Mouse (Mus musculus): ENCODE data around the gene Mrps18a. TPM values are rescaled to one million over a fixed set of nuclear protein-coding genes. Genes with fewer than 3 reads are reported as not detected.

The Mrps18a gene
- total RNA-seq (2018; cell fraction: chromatin; rRNA removed), result 10 to 100 TPM in 25 of 26 experiments, 1 to 10 TPM in 1; 8.1 to 45.3 (median 31.7) TPM
- total RNA-seq (2018; cell fraction: cytosol; rRNA removed), result 10 to 100 TPM; 47.4 to 85.6 (median 68.3) TPM
- 10 to 100 TPM; 12.8 to 46.0 (median 33.9) TPM for total RNA-seq (2018; cell fraction: nucleus; rRNA removed)
- polyA plus RNA-seq (2018), result 44.6 to 65.2 TPM (median 53.4 TPM) in 3 replicates

DNA sequence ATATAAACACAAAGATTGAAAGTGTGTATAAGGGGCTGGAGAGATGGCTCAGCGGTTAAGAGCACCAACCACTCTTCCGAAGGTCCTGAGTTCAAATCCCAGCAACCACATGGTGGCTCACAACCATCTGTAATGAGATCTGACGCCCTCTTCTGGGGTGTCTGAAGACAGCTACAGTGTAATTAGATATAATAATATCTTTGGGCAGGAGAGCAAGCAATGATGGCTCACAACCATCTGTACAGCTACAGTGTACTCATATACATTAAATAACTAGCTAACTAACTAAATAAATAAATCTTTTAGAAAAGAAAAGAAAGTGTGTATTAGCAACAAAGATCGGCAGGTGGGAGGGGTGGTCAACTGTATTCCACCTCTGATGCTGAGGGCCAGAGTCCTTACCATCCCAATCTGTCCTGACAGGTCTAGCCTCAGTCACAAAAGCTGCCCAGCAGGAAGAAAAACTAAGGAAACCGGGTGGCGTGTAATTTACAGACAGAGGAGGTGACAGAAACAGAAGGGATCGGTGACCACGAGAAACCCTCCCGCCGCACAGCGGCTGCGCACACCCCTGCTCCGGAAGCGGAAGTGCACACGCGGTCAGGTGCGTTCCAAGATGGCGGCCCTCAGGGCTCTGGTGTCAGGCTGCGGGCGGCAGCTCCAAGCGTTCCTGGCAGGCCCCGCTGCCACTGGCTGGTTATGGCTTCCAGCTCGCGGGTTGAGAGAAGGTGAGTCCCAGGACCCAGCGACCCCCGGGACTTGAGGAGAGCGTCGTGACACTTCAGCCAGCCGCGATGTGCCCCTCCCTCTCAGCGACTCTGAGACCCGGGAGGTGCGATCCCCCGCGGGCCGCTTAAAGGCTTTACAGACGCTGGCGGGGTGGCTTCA is at the start of gene Mrps18a:
Gene Mrps18a (plus strand): TSS at position 585 of the 888 bp plus-strand sequence.
- Histone ChIP-seq H3K79me2 (ENCODE audit: inconsistent target) (peaks cover 47% of the 10 kb centered on the region), H3K4me3 (ENCODE audit: inconsistent target) (peak within 1 kb of the TSS; percentile 79), H3K36me3 (ENCODE audit: inconsistent target) (no peaks in the 10 kb centered on the region; the same call in 1 of the 2 replicates), H3K27ac (peak within 1 kb of the TSS; percentile 27)
- 6% methylated on average over 36 of the region's 38 CpGs for WGBS (ENCODE audit: missing documents)

DNA sequence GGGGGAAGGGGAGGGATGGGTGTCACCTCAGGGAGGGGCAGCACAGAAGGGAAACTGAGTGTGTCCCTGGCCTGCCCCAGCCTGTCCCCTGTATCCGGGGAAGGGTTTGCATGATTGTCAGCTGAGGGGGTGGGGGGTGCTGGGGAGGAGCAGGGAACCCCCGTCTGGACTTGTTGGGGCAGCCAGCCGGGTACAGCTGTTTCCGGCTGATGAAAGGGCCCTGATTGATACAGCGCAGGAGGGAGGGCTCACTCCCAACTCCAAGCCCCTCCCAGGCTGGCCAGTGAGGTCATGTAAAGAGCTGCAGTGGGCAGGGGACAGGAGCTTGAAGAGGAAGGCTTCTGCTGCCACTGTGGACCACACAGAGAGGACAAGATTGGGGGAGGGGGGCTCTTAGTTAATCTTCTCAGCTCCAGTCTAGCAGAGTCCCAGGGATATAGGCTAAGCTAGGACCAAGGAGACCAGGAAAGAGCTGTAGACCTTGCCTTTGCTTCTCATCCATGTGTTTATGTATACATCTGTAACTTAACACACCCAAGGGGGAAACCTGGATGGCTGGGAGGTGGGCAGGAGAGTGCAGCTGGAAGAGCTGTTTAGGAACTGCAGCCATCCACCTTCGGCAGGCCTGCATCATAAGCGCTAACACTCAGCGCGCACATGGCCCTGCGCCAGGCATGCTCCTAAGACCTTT is 47.4 kb upstream of the Mrps18a start:
- 10% methylated on average over 10 of the region's 10 CpGs for WGBS (ENCODE audit: missing documents)
- no peaks in the 10 kb centered on the region for H3K79me2 ChIP-seq (ENCODE audit: inconsistent target)

DNA sequence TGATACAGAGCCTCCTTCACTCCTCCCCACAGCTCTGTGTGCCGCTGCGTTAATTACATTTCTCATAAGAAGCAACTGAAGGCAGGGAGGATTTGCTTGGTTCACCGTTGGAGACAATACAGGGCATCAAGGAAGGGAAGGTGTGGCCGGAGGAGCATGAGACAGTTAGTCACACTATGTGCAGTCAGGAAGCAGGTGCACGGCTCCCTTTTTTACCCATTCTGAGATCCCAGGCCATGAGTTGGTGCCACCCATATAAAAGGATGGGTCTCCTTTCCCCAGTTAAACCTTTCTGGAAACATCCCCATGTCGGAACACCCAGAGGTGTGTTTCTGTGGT is 46.8 kb upstream of the Mrps18a start:
- no peak overlapping the region for H3K4me3 ChIP-seq (ENCODE audit: inconsistent target)
- 51% methylated on average over 6 of the region's 6 CpGs for WGBS (ENCODE audit: missing documents)

More for the DNA sequence above, 47.4 kb upstream of the Mrps18a start:
- H3K4me3 ChIP-seq (ENCODE audit: inconsistent target), result no peak overlapping the region
- no peak overlapping the region for H3K27ac ChIP-seq
- no peaks in the 10 kb centered on the region for H3K36me3 ChIP-seq (ENCODE audit: inconsistent target)

DNA sequence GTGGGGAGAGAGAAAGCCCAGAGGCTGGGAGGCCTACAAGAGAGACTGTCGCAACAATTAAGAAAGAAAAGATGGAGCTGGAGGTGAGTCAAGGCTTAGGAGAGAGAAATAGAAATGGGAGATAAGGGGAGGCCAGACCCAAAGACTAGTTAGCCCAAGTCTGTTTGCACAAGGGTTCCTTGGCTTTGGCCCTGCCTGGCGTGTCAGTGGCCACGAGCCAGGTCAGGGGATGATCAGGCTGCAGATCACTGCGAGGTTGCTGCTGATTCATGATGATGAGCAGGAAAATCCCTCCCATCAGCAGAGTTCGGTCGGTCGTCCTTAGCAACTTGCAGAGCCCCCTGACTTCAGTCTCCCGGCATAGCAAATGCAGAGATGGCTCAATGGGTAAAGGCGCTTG is 40.7 kb upstream of the Mrps18a start:
- H3K4me3 ChIP-seq (ENCODE audit: inconsistent target), result no peak overlapping the region
- H3K36me3 ChIP-seq (ENCODE audit: inconsistent target), result no peaks in the 10 kb centered on the region
- H3K27ac ChIP-seq, result no peak overlapping the region
- WGBS (ENCODE audit: missing documents), result 73% methylated on average over 9 of the region's 9 CpGs
- H3K79me2 ChIP-seq (ENCODE audit: inconsistent target), result no peaks in the 10 kb centered on the region

More for the DNA sequence above, 46.8 kb upstream of the Mrps18a start:
- Histone ChIP-seq H3K27ac (no peak overlapping the region), H3K36me3 (ENCODE audit: inconsistent target) (no peaks in the 10 kb centered on the region), H3K79me2 (ENCODE audit: inconsistent target) (no peaks in the 10 kb centered on the region)

DNA sequence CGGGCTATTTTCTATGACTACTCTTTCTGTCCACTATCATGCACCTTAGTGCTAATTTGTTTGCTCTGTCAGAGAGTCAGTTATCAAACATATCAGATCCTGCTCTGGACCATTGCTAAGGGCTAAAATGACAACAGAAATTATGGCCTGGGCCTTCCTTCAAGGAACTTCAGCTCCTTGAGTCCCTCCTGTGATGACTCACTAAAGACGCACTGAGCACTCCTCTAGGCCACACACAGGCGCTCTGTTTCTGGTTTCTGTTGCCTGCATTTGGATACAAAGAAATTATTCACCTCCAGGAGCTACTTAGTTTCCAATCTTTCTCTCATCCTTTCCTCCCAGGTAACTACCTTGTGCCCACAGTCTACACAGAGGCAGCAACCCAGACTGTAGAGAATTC is 39.3 kb upstream of the Mrps18a start:
- no peaks in the 10 kb centered on the region for H3K36me3 ChIP-seq (ENCODE audit: inconsistent target)
- no peaks in the 10 kb centered on the region for H3K79me2 ChIP-seq (ENCODE audit: inconsistent target)
- WGBS (ENCODE audit: missing documents), result 88% methylated on average over 3 of the region's 3 CpGs
- no peak overlapping the region for H3K4me3 ChIP-seq (ENCODE audit: inconsistent target)
- H3K27ac ChIP-seq, result no peak overlapping the region

DNA sequence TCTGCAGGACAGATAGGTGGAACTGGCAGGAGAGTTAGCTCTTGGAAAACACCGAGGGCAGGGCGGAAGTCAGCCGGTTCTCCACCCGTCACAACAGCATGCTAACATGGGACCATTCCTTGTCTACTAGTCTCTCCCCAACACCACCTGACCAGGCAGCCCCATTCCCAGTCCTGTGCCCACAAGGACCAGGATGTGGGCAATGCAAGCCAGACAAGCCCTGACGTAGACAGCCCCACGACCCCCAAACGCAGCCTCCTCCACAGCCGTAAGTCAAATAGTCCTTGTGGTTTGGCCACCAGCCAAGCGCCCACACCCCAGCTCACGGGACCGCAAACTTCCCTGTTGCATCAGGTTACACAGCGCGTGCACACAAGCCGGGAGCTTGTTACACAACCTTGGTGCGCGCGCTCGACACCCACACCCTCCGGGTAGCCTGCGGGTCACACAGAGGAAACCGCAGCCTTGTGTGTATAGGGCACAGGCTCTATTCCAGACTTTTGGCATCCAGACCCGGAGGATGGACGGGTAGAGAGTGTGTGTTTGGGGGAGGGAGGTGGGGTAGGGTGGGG is 37.0 kb upstream of the Mrps18a start:
- no peaks in the 10 kb centered on the region for H3K79me2 ChIP-seq (ENCODE audit: inconsistent target)
- 3% methylated on average over 23 of the region's 23 CpGs for WGBS (ENCODE audit: missing documents)
- no peaks in the 10 kb centered on the region for H3K36me3 ChIP-seq (ENCODE audit: inconsistent target)
- H3K27ac ChIP-seq, result no peak overlapping the region
- no peak overlapping the region for H3K4me3 ChIP-seq (ENCODE audit: inconsistent target)

DNA sequence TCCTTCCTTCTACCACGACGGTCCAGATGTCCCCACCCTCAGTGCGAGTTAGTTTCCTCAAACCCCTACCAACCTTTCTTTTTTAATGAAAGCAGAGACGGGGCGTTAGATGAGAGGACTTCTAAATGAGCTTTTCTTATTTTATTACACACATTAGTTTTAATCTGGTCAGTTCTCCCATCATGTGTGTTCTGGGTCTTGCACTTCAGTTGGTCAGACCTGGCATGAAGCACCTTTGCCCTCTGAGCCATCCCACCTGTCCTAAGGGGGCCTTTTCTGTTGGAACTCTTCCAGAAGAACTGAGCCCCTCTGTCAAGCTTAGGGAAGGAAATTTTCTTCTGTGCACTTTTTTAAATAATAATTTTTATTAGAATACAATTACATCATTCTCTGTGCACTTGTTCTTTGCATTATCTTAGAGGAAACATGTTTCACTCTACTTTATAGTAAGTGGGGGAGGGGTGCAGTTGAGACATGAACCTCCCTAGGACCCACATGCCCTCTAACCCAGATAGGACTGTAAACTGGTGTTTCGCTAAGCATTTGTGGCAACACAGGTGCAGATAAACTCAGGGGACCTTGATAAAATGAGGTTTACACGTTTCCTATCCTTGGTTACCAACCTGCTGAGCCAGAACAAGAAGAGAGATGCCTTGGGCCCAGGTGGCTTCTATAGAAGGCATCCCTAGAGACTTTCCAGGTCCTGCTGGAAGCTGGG is 36.2 kb upstream of the Mrps18a start:
- 32% methylated on average over 7 of the region's 7 CpGs for WGBS (ENCODE audit: missing documents)
- H3K36me3 ChIP-seq (ENCODE audit: inconsistent target), result no peaks in the 10 kb centered on the region
- H3K27ac ChIP-seq, result no peak overlapping the region
- H3K79me2 ChIP-seq (ENCODE audit: inconsistent target), result no peaks in the 10 kb centered on the region
- no peak overlapping the region for H3K4me3 ChIP-seq (ENCODE audit: inconsistent target)

DNA sequence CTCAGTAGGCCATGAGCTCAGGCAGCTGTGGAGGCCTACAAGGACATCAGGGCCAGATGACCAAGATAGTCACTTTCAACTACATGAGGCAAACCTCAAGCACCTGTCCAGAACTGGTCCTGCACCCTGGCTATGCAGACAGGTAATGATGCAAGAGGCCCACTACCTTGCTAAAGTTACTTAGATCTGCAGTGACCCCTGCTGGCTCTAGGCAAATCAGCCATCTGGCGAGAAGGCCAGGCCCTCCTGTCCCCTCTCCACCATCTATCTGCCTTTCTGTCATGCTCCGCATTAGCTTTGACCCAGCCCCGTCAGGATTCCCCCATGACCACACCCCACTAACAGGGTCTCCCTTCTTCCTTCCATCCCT is 35.7 kb upstream of the Mrps18a start:
- WGBS (ENCODE audit: missing documents), result 58% methylated on average over 3 of the region's 3 CpGs
- Histone ChIP-seq H3K27ac (no peak overlapping the region), H3K79me2 (ENCODE audit: inconsistent target) (no peaks in the 10 kb centered on the region), H3K4me3 (ENCODE audit: inconsistent target) (no peak overlapping the region), H3K36me3 (ENCODE audit: inconsistent target) (no peaks in the 10 kb centered on the region)

DNA sequence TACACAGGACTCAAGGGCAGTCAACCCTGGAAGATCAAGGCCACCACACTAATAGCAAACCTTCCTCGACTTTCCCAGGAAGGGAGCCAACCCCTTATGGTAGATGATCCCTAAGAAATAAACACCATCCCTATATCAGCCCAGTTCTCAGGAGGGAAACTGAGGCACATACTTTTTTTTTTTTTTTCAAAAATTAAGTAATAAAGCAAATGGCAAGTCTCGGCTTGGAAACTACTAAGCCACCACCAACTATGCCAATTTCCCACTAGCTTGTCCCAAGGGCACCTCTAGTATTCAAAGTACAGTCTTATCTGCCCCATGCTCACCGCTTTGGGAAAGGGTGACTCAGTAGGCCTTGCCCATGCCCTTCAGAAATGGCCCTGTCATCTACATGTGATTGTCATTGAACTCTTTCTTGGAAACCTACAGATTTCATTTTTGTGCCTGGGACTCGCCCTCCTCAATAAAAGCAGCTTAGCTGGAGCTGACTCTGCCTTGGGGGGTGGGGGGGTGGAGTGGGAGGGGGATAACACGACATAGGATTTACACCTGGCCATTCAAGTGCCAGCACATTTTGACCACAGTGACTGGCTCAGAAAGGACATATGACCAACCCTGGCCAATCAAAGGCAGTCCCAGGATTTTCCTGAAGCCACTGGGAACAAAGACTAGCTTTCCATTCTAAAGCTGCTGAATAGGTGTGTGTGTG is 35.1 kb upstream of the Mrps18a start:
- no peaks in the 10 kb centered on the region for H3K36me3 ChIP-seq (ENCODE audit: inconsistent target)
- H3K4me3 ChIP-seq (ENCODE audit: inconsistent target), result no peak overlapping the region
- H3K27ac ChIP-seq, result no peak overlapping the region
- H3K79me2 ChIP-seq (ENCODE audit: inconsistent target), result no peaks in the 10 kb centered on the region
- 53% methylated on average over 2 of the region's 5 CpGs for WGBS (ENCODE audit: missing documents)

DNA sequence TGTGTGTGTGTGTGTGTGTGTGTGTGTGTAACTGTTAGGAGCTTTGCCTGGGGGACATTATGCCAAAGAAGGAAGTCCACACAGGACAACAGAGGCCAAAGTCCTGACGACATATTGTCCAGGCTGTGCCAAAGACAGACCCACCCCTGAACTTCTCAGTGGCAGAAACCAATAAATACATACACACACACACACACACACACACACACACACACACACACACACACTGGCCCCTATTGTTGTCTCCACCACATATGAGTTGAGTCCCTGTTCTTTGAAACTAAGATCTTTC is 34.6 kb upstream of the Mrps18a start:
- Histone ChIP-seq H3K79me2 (ENCODE audit: inconsistent target) (no peaks in the 10 kb centered on the region), H3K36me3 (ENCODE audit: inconsistent target) (no peaks in the 10 kb centered on the region), H3K4me3 (ENCODE audit: inconsistent target) (no peak overlapping the region), H3K27ac (no peak overlapping the region)
- WGBS (ENCODE audit: missing documents), result 83% methylated on average over 1 of the region's 1 CpGs

DNA sequence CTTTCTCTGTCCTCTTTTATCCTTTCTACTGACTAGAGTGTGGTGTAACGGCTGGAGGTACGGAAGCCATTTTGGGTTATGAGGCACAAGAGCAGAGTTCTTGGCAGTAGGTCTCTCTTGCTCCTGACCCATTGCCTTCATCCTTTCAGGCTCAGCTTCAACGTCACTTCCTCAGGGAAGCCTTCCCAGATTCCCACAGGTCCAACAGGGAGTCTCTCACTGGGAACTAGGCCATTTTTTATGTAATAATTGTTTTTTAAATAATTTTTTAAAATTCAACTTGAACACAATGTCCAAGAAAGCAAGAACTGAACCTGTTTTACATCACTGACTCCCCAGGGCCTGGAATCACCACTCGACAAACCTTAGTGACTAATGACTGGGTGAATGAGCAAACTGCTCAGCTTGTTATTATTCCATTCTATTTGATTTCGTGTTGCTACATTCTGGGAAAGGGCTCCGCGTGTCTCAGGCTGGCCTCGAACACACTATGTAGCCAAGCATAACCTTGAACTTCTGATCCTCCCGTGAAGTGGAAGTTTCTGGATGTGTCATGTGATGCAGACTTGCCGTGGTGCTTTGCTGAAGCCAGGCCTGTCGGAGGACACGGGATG is 32.8 kb upstream of the Mrps18a start:
- 92% methylated on average over 12 of the region's 12 CpGs for WGBS (ENCODE audit: missing documents)
- Histone ChIP-seq H3K36me3 (ENCODE audit: inconsistent target) (no peaks in the 10 kb centered on the region), H3K4me3 (ENCODE audit: inconsistent target) (no peak overlapping the region), H3K27ac (no peak overlapping the region), H3K79me2 (ENCODE audit: inconsistent target) (no peaks in the 10 kb centered on the region)

DNA sequence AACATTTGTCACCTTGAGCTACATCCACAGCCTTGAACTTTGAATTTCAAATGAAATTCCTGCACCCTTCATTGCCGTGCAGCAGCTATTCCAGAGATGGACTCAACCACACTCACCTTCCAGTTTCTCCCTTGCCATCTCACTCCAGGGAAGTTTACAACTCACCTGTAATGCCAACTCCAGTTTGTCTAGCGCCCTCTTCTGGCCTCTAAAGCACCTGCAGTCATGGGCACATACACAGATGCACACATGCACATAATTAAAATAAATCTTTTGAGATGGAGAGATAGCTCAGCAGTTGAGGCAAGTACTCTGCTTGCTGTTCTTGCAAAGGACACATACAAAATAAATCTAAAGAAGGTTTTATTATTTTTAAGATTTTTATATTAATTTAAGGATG is 31.7 kb upstream of the Mrps18a start:
- no peaks in the 10 kb centered on the region for H3K79me2 ChIP-seq (ENCODE audit: inconsistent target)
- no peaks in the 10 kb centered on the region for H3K36me3 ChIP-seq (ENCODE audit: inconsistent target)
- no peak overlapping the region for H3K4me3 ChIP-seq (ENCODE audit: inconsistent target)
- H3K27ac ChIP-seq, result no peak overlapping the region
- WGBS (ENCODE audit: missing documents), result 83% methylated on average over 2 of the region's 2 CpGs

DNA sequence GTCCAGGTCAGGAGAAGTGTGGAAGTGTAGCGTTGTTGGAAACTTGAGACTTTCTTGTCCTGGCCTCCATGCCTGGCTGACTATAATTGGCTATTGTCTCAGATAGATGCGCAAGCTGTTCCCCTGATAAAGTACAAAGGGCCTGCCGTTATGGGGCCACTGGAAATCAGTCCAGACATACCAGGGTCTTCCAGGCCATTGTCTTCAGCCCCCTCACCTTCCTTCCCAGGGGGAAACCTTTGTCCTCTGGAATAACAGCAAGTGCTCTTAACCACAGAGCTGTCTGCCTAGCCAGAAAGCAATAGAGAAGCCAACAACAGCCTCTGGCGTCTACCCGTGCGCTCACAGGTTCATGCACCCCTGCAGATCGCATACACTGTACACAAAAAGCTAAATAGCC is 30.4 kb upstream of the Mrps18a start:
- Histone ChIP-seq H3K36me3 (ENCODE audit: inconsistent target) (no peaks in the 10 kb centered on the region), H3K27ac (no peak overlapping the region), H3K4me3 (ENCODE audit: inconsistent target) (no peak overlapping the region), H3K79me2 (ENCODE audit: inconsistent target) (no peaks in the 10 kb centered on the region)
- WGBS (ENCODE audit: missing documents), result 93% methylated on average over 7 of the region's 7 CpGs

DNA sequence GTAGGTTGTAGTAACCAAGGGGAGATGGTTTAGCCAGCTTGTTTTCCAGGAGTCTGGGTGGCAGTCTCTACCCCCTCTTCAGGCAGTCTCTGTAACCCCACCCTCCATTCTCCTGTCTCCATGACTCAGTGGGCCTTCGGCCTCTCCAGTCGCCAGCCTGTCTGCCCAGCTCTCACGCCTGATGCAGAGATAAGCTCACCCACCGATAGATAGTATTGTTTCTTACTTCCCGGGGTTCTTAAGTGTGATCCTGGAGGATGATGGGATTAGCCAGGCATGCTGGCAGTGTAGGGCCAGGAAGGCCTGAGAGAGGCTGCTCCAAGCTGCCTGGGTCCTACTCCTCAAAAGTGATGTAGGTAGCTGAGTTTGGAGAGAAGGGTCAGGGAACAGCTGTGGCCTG is 29.7 kb upstream of the Mrps18a start:
- H3K36me3 ChIP-seq (ENCODE audit: inconsistent target), result no peaks in the 10 kb centered on the region
- no peaks in the 10 kb centered on the region for H3K79me2 ChIP-seq (ENCODE audit: inconsistent target)
- WGBS (ENCODE audit: missing documents), result 94% methylated on average over 5 of the region's 5 CpGs

More for the DNA sequence above, 29.7 kb upstream of the Mrps18a start:
- Histone ChIP-seq H3K4me3 (ENCODE audit: inconsistent target) (no peak overlapping the region), H3K27ac (no peak overlapping the region)
